Mouse (Mus musculus): ENCODE data around the gene Nhsl1. TPM values are rescaled to one million over a fixed set of nuclear protein-coding genes. Genes with fewer than 3 reads are reported as not detected.

The Nhsl1 gene
- polyA plus RNA-seq, 1 experiment = 3.0 TPM

DNA sequence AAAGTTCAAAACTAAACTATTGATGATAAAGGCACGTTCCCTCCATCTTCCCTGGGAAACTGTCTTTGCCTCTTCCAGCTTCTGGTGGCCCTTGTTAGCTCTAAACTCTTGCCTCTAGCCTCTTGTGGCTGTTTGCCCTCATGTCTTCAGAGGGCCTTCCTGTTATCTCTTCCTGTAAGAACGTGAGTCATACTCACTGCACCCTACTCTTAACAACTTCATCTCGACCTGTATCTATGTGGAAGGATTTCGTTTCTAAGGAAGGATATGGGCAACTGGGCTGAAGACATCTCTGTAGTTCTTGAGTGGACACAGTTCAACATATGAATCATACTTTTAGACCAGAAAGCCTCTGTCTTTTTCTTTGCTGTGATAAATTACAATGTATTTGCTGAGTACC, 173.2 kb downstream of the Nhsl1 start:
- Histone ChIP-seq H3K27me3 (ENCODE audit: control insufficient read depth, insufficient read depth, insufficient read length) (no peaks in the 10 kb centered on the region), H3K79me2 (ENCODE audit: control insufficient read depth, insufficient read depth) (no peaks in the 10 kb centered on the region), H3K4me3 (ENCODE audit: insufficient read depth, poor library complexity, severe bottlenecking) (no peak overlapping the region), H3ac (ENCODE audit: control insufficient read depth, insufficient read length, low read depth) (no peak overlapping the region), H3K79me3 (ENCODE audit: low read depth) (peaks cover 2% of the 10 kb centered on the region), H3K36me3 (ENCODE audit: control insufficient read depth, insufficient read depth) (no peaks in the 10 kb centered on the region)
- no peak for TF ChIP-seq USF1 (IDR thresholded peaks at IDR 0.05; ENCODE audit: low read depth)
- no peak for TF ChIP-seq CTCF (IDR thresholded peaks at IDR 0.05; ENCODE audit: control insufficient read depth, insufficient read depth, insufficient read length)
- TF ChIP-seq MYOD1 (IDR thresholded peaks at IDR 0.05; ENCODE audit: control insufficient read depth, insufficient read length, low read depth) = no peak
- TF ChIP-seq MYOG (IDR thresholded peaks at IDR 0.05; ENCODE audit: control insufficient read depth, extremely low read depth, insufficient read length) = no peak
- no peak for TF ChIP-seq CEBPB (IDR thresholded peaks at IDR 0.05; ENCODE audit: low read depth)
- no peak for TF ChIP-seq MAX (IDR thresholded peaks at IDR 0.05)
- TF ChIP-seq FOSL1 (IDR thresholded peaks at IDR 0.05; ENCODE audit: insufficient read depth, low read length, poor library complexity, severe bottlenecking) = no peak

- no peaks in the 10 kb centered on the region for H3K27me3 ChIP-seq (ENCODE audit: control insufficient read depth, insufficient read depth, insufficient read length)
- no peak for TF ChIP-seq MYOD1 (IDR thresholded peaks at IDR 0.05; ENCODE audit: control insufficient read depth, insufficient read length, low read depth)
- no peak for TF ChIP-seq MYOG (IDR thresholded peaks at IDR 0.05; ENCODE audit: control insufficient read depth, extremely low read depth, insufficient read length)
- no peak for TF ChIP-seq CTCF (IDR thresholded peaks at IDR 0.05; ENCODE audit: control insufficient read depth, insufficient read depth, insufficient read length)
- no peak for TF ChIP-seq USF1 (IDR thresholded peaks at IDR 0.05; ENCODE audit: low read depth)
- no peak for TF ChIP-seq MAX (IDR thresholded peaks at IDR 0.05)
- no peak for TF ChIP-seq CEBPB (IDR thresholded peaks at IDR 0.05; ENCODE audit: low read depth)
- TF ChIP-seq FOSL1 (IDR thresholded peaks at IDR 0.05; ENCODE audit: insufficient read depth, low read length, poor library complexity, severe bottlenecking) = no peak
- H3K36me3 ChIP-seq (ENCODE audit: control insufficient read depth, insufficient read depth) = no peaks in the 10 kb centered on the region
- H3K79me2 ChIP-seq (ENCODE audit: control insufficient read depth, insufficient read depth) = no peaks in the 10 kb centered on the region
- peaks cover 2% of the 10 kb centered on the region for H3K79me3 ChIP-seq (ENCODE audit: low read depth)
- H3ac ChIP-seq (ENCODE audit: control insufficient read depth, insufficient read length, low read depth) = no peak overlapping the region
- no peak overlapping the region for H3K4me3 ChIP-seq (ENCODE audit: insufficient read depth, poor library complexity, severe bottlenecking)
Observed at GRCm38 (mm10) chr10:18493010-18493894, 174.5 kb downstream of the Nhsl1 start.

GRCm38 (mm10) chr10:18494249-18494648, 175.5 kb downstream of the Nhsl1 start:
- no peaks in the 10 kb centered on the region for H3K27me3 ChIP-seq (ENCODE audit: control insufficient read depth, insufficient read depth, insufficient read length)
- no peaks in the 10 kb centered on the region for H3K36me3 ChIP-seq (ENCODE audit: control insufficient read depth, insufficient read depth)
- no peak overlapping the region for H3ac ChIP-seq (ENCODE audit: control insufficient read depth, insufficient read length, low read depth)
- no peaks in the 10 kb centered on the region for H3K79me2 ChIP-seq (ENCODE audit: control insufficient read depth, insufficient read depth)
- no peak overlapping the region for H3K4me3 ChIP-seq (ENCODE audit: insufficient read depth, poor library complexity, severe bottlenecking)
- TF ChIP-seq CEBPB (IDR thresholded peaks at IDR 0.05; ENCODE audit: low read depth) = no peak
- no peak for TF ChIP-seq CTCF (IDR thresholded peaks at IDR 0.05; ENCODE audit: control insufficient read depth, insufficient read depth, insufficient read length)
- TF ChIP-seq FOSL1 (IDR thresholded peaks at IDR 0.05; ENCODE audit: insufficient read depth, low read length, poor library complexity, severe bottlenecking) = no peak
- peaks cover 2% of the 10 kb centered on the region for H3K79me3 ChIP-seq (ENCODE audit: low read depth)

- Histone ChIP-seq H3K27me3 (ENCODE audit: control insufficient read depth, insufficient read depth, insufficient read length) (no peaks in the 10 kb centered on the region), H3K4me3 (ENCODE audit: insufficient read depth, poor library complexity, severe bottlenecking) (no peak overlapping the region), H3K79me2 (ENCODE audit: control insufficient read depth, insufficient read depth) (no peaks in the 10 kb centered on the region), H3K36me3 (ENCODE audit: control insufficient read depth, insufficient read depth) (peaks cover 3% of the 10 kb centered on the region), H3K79me3 (ENCODE audit: low read depth) (peaks cover 2% of the 10 kb centered on the region), H3ac (ENCODE audit: control insufficient read depth, insufficient read length, low read depth) (no peak overlapping the region)
- TF ChIP-seq MYOG (IDR thresholded peaks at IDR 0.05; ENCODE audit: control insufficient read depth, extremely low read depth, insufficient read length) (no peak), MYOD1 (IDR thresholded peaks at IDR 0.05; ENCODE audit: control insufficient read depth, insufficient read length, low read depth) (no peak), MAX (IDR thresholded peaks at IDR 0.05) (no peak), USF1 (IDR thresholded peaks at IDR 0.05; ENCODE audit: low read depth) (no peak)
Observed at GRCm38 (mm10) chr10:18497066-18497465, 178.3 kb downstream of the Nhsl1 start.

DNA sequence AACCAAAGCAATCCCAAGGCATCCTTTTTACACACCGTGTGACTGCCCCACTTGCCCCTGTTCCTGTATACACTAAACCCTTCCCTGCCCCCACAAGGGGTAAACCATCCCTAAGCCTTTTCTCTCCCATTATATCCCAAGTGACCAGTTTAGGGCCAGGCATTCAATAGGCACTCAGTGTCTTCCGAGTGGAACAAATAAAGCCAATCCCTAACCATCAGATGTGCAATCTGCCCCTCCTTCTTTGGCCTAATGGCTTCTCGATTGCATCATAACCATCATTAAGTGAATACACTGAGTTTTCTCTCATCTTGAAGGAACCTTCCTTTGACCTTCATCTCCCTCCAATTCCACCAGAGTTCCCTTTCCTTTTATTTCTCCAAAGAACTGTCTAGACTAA, 183.2 kb downstream of the Nhsl1 start:
- Histone ChIP-seq H3K27me3 (ENCODE audit: control insufficient read depth, insufficient read depth, insufficient read length) (no peaks in the 10 kb centered on the region), H3K79me3 (ENCODE audit: low read depth) (no peaks in the 10 kb centered on the region), H3K79me2 (ENCODE audit: control insufficient read depth, insufficient read depth) (no peaks in the 10 kb centered on the region), H3K4me3 (ENCODE audit: insufficient read depth, poor library complexity, severe bottlenecking) (no peak overlapping the region), H3ac (ENCODE audit: control insufficient read depth, insufficient read length, low read depth) (no peak overlapping the region), H3K36me3 (ENCODE audit: control insufficient read depth, insufficient read depth) (peaks cover 3% of the 10 kb centered on the region)
- TF ChIP-seq CEBPB (IDR thresholded peaks at IDR 0.05; ENCODE audit: low read depth) (no peak), FOSL1 (IDR thresholded peaks at IDR 0.05; ENCODE audit: insufficient read depth, low read length, poor library complexity, severe bottlenecking) (no peak), USF1 (IDR thresholded peaks at IDR 0.05; ENCODE audit: low read depth) (no peak), CTCF (IDR thresholded peaks at IDR 0.05; ENCODE audit: control insufficient read depth, insufficient read depth, insufficient read length) (no peak), MYOG (IDR thresholded peaks at IDR 0.05; ENCODE audit: control insufficient read depth, extremely low read depth, insufficient read length) (no peak), MAX (IDR thresholded peaks at IDR 0.05) (no peak), MYOD1 (IDR thresholded peaks at IDR 0.05; ENCODE audit: control insufficient read depth, insufficient read length, low read depth) (no peak)

- Histone ChIP-seq H3K79me2 (ENCODE audit: control insufficient read depth, insufficient read depth) (no peaks in the 10 kb centered on the region), H3K4me3 (ENCODE audit: insufficient read depth, poor library complexity, severe bottlenecking) (no peak overlapping the region), H3ac (ENCODE audit: control insufficient read depth, insufficient read length, low read depth) (no peak overlapping the region), H3K36me3 (ENCODE audit: control insufficient read depth, insufficient read depth) (peaks cover 3% of the 10 kb centered on the region), H3K79me3 (ENCODE audit: low read depth) (no peaks in the 10 kb centered on the region), H3K27me3 (ENCODE audit: control insufficient read depth, insufficient read depth, insufficient read length) (no peaks in the 10 kb centered on the region)
- TF ChIP-seq MAX (IDR thresholded peaks at IDR 0.05) (no peak), MYOD1 (IDR thresholded peaks at IDR 0.05; ENCODE audit: control insufficient read depth, insufficient read length, low read depth) (no peak), CTCF (IDR thresholded peaks at IDR 0.05; ENCODE audit: control insufficient read depth, insufficient read depth, insufficient read length) (no peak), CEBPB (IDR thresholded peaks at IDR 0.05; ENCODE audit: low read depth) (no peak), FOSL1 (IDR thresholded peaks at IDR 0.05; ENCODE audit: insufficient read depth, low read length, poor library complexity, severe bottlenecking) (no peak), MYOG (IDR thresholded peaks at IDR 0.05; ENCODE audit: control insufficient read depth, extremely low read depth, insufficient read length) (no peak), USF1 (IDR thresholded peaks at IDR 0.05; ENCODE audit: low read depth) (no peak)
Observed at GRCm38 (mm10) chr10:18505690-18506089, 186.9 kb downstream of the Nhsl1 start.

All from C2C12 (cell line).